Mouse (Mus musculus): ENCODE results near the gene Gsto1. TPM values are rescaled to one million over a fixed set of nuclear protein-coding genes. Genes with fewer than 3 reads are reported as not detected.

Gene Gsto1
- total RNA-seq (2012; rRNA removed) (114 and 143 TPM in 2 replicates), polyA plus RNA-seq (2012; ENCODE audit: insufficient read depth in 1 of 2, insufficient read length in 2 of 2, low read depth in 1 of 2, low replicate concordance in 2 of 2, missing spikeins in 1 of 2) (100 to 1,000 TPM; 190 to 461 TPM)

DNA sequence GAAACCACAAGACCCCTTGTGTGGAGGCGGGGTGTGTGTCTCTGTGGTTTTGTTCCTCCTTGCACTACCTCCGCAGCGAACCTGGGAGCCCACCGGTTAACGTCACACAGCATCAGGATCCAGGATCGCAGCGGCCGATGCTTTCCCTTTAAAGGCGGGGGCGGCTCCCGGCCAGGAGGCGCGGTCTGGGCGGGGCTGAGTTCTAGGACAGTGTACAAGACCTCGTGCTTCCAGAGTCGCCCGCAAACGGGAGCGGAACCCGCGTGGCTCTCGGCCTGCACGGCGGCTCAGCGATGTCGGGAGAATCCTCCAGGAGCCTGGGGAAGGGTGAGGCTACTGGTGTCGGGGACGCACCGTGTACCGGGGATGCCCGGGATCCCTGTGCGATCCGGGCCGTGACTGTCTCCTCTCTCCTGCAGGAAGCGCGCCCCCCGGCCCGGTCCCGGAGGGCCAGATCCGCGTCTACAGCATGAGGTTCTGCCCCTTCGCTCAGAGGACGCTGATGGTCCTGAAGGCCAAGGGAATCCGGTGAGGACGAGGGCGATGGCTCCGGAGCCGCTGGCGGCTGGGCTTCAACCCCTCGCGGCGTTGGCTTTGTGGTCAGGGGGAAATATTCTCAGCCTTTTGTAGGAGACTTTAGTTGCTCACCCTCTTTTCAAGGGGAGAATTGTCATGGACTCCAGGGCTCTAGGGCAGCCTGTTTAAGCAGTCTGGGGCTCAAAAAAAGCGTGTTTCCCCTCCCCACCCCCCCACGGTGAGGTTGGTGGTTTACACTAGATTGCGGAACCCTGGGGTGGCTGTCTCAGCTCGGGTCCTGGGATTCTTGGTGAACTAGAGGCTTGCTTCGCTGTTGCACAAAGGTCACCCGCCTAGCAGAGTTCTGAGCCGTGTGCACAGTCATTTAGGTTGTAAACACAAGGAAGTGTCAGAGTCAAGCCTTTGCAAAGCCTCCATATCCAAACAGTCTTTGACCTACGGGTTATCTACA, at the start of gene Gsto1:
Gene Gsto1, plus strand, starts transcription at position 175 of the 988 bp plus-strand sequence.
- Histone ChIP-seq H3K4me1 (ENCODE audit: control insufficient read depth in 1 of 2, insufficient read depth in 2 of 2, low read length in 2 of 2) (peaks cover 5 to 10% of the 10 kb centered on the region in 2 experiments), H3K27ac (ENCODE audit: control insufficient read depth, low read depth, low read length) (peak within 1 kb of the TSS; percentile 64), H3K9me3 (replicated peaks; ENCODE audit: insufficient read depth, low read length) (no peaks in the 10 kb centered on the region), H3K9ac (ENCODE audit: control insufficient read depth, low read depth, low read length, poor library complexity, severe bottlenecking) (peak within 1 kb of the TSS; percentile 87), H3K4me3 (ENCODE audit: control insufficient read depth in 1 of 2, insufficient read depth in 1 of 2, low read depth in 2 of 2, low read length in 2 of 2) (peak within 1 kb of the TSS; percentile 82 to 86), H3K79me2 (ENCODE audit: control insufficient read depth, insufficient read depth, low read length, poor library complexity) (peaks cover 10% of the 10 kb centered on the region), H3K36me3 (ENCODE audit: control insufficient read depth in 1 of 2, insufficient read depth in 2 of 2, low read length in 2 of 2) (peaks cover 5 to 6% of the 10 kb centered on the region in 2 experiments), H3K27me3 (ENCODE audit: control insufficient read depth in 1 of 2, insufficient read depth in 2 of 2, low read length in 2 of 2) (no peaks in the 10 kb centered on the region)
- peak; percentile 94 for DNase-seq (ENCODE audit: low read depth, low spot score)
- TF ChIP-seq GATA1 (IDR thresholded peaks at IDR 0.05; ENCODE audit: low read depth, low read length) (0 out of 2 replicates have a peak, but pooled peaks have one; percentile 21), GABPA (IDR thresholded peaks at IDR 0.05; ENCODE audit: low read depth, low read length) (no peak), CTCF (IDR thresholded peaks at IDR 0.05 in 2 of 3, conservative IDR thresholded peaks at IDR 0.05 in 1 of 3; ENCODE audit: control insufficient read depth in 1 of 3, insufficient read depth in 1 of 3, low read depth in 2 of 3, low read length in 3 of 3, poor library complexity in 1 of 3, severe bottlenecking in 1 of 3) (no peak), HCFC1 (IDR thresholded peaks at IDR 0.05; ENCODE audit: low read depth, low read length) (peak; percentile 66), NRF1 (IDR thresholded peaks at IDR 0.05; ENCODE audit: insufficient read depth, low read depth, low read length, poor library complexity, severe bottlenecking) (no peak), SIN3A (IDR thresholded peaks at IDR 0.05; ENCODE audit: low read length) (peak; percentile 95), ELF1 (IDR thresholded peaks at IDR 0.05; ENCODE audit: low read depth, low read length) (no peak; the same call in 1 of the 2 replicates), TCF12 (IDR thresholded peaks at IDR 0.05; ENCODE audit: low read depth, low read length) (peak; percentile 33; the same call in 1 of the 2 replicates), BHLHE40 (IDR thresholded peaks at IDR 0.05; ENCODE audit: borderline replicate concordance, low read depth, low read length) (no peak), POLR2AphosphoS2 (IDR thresholded peaks at IDR 0.05; ENCODE audit: low read length) (peak; percentile 63; the same call in 1 of the 2 replicates), TBP (IDR thresholded peaks at IDR 0.05; ENCODE audit: low read depth, low read length) (peak; percentile 78), MYB (IDR thresholded peaks at IDR 0.05; ENCODE audit: low read depth, low read length) (no peak), NELFE (IDR thresholded peaks at IDR 0.05; ENCODE audit: low read depth, low read length) (peak; percentile 86), JUND (IDR thresholded peaks at IDR 0.05; ENCODE audit: low read depth, low read length) (no peak; the same call in 1 of the 2 replicates), POLR2AphosphoS5 (IDR thresholded peaks at IDR 0.05; ENCODE audit: borderline replicate concordance, low read depth, low read length) (no peak), MAX (IDR thresholded peaks at IDR 0.05; ENCODE audit: low read length) (peak; percentile 94), RAD21 (IDR thresholded peaks at IDR 0.05; ENCODE audit: low read depth, low read length) (no peak), ZKSCAN1 (IDR thresholded peaks at IDR 0.05; ENCODE audit: low read depth, low read length) (no peak), ZMIZ1 (IDR thresholded peaks at IDR 0.05; ENCODE audit: low read depth, low read length) (peak; percentile 68; the same call in 1 of the 2 replicates), MYC (IDR thresholded peaks at IDR 0.05; ENCODE audit: low read depth, low read length) (peak; percentile 83; the same call in 1 of the 2 replicates), MAFK (IDR thresholded peaks at IDR 0.05; ENCODE audit: borderline replicate concordance, low read depth, low read length) (no peak), MEF2A (IDR thresholded peaks at IDR 0.05; ENCODE audit: extremely low read depth, insufficient replicate concordance, low read depth, low read length, poor library complexity, severe bottlenecking) (no peak), TAL1 (IDR thresholded peaks at IDR 0.05; ENCODE audit: low read length) (no peak), EP300 (IDR thresholded peaks at IDR 0.05; ENCODE audit: low read depth in 1 of 2, low read length in 2 of 2) (no peak; a peak in 1 of 4 replicates), CHD1 (IDR thresholded peaks at IDR 0.05; ENCODE audit: low read depth, low read length) (no peak), POLR2A (IDR thresholded peaks at IDR 0.05; ENCODE audit: control insufficient read depth in 1 of 2, insufficient read depth in 1 of 2, low read depth in 1 of 2, low read length in 2 of 2, poor library complexity in 1 of 2) (peak; percentile 89 to 96), ETS1 (IDR thresholded peaks at IDR 0.05; ENCODE audit: low read depth, low read length) (0 out of 2 replicates have a peak, but pooled peaks have one; percentile 6), ZC3H11A (IDR thresholded peaks at IDR 0.05; ENCODE audit: low read depth, low read length) (no peak), E2F4 (IDR thresholded peaks at IDR 0.05; ENCODE audit: borderline replicate concordance, low read depth, low read length) (no peak), MAZ (IDR thresholded peaks at IDR 0.05; ENCODE audit: low read depth, low read length) (peak; percentile 78; the same call in 1 of the 2 replicates), RCOR1 (IDR thresholded peaks at IDR 0.05; ENCODE audit: low read depth, low read length) (0 out of 2 replicates have a peak, but pooled peaks have one; percentile 31), MXI1 (IDR thresholded peaks at IDR 0.05; ENCODE audit: low read depth, low read length) (peak; percentile 98), USF2 (IDR thresholded peaks at IDR 0.05; ENCODE audit: borderline replicate concordance in 1 of 2, insufficient read depth in 1 of 2, low read depth in 1 of 2, low read length in 2 of 2) (no peak)
